Mouse (Mus musculus) left cerebral cortex, adult 2 months (tissue): ENCODE data around the gene Abcc8. TPM values are rescaled to one million over a fixed set of nuclear protein-coding genes. Genes with fewer than 3 reads are reported as not detected.
"Not testable (repeated sequence)": the region's sequence is repeated elsewhere in the genome, so short reads cannot be mapped to it uniquely, and the experiment has no call there.

Source experiments
- DNase-seq, 2 experiments: peaks; one replicate each; pipeline ENCODE4 v3.0.0; 2021 to 2022; ENCODE audit warnings: low spot score in 2 of 2, mixed read lengths in 1 of 2; ENCODE audit errors: extremely low spot score in 1 of 2
- H3K27ac ChIP-seq: fragments of 200-600 bp; 2 replicates; pipeline ENCODE4 v1.8.1; 2022
- H3K4me3 ChIP-seq: fragments of 200-600 bp; 2 replicates; pipeline ENCODE4 v1.8.1; 2022
- CTCF ChIP-seq: fragments of 200-600 bp; IDR thresholded peaks from 2 replicates; pipeline ENCODE4 v1.8.1; 2022; ENCODE audit warnings: antibody characterized with exemption, mild to moderate bottlenecking, moderate library complexity
- intact Hi-C: fragments of 180-260 bp; cut with DNase I; formaldehyde crosslinking; loops from one replicate; pipeline ENCODE4 v1.15.1; 2025
- total RNA-seq, 2 experiments: library from RNA; stranded (reverse); gene quantifications; 2 replicates each; pipeline ENCODE4 v1.2.3; 2021

Gene Abcc8
- total RNA-seq, 2 experiments from 2014 or later: 38.6 to 43.8 TPM

GRCm38 (mm10) chr7:46195356-46195755 lies 15.5 kb upstream of the Abcc8 start:
- no peak for TF ChIP-seq CTCF
- intact Hi-C loops: no loop called here
- H3K27ac ChIP-seq: no peak overlapping the region

GRCm38 (mm10) chr7:46184232-46184631 lies 4.4 kb upstream of the Abcc8 start:
- TF ChIP-seq CTCF: no peak
- intact Hi-C loops: no loop called here
- Histone ChIP-seq H3K27ac (no peak overlapping the region), H3K4me3 (no peak overlapping the region)
- DNase-seq: no peak

More at GRCm38 (mm10) chr7:46195356-46195755, 15.5 kb upstream of the Abcc8 start:
- H3K4me3 ChIP-seq: no peak overlapping the region
- DNase-seq: no peak

GRCm38 (mm10) chr7:46181590-46181989 lies 1.8 kb upstream of the Abcc8 start:
- intact Hi-C loops: loop anchor here (1.0 kb wide), 1 partner anchor 85 kb away; no protein-coding TSS in a partner anchor
- peak; percentile 85 for TF ChIP-seq CTCF
- no peak overlapping the region for H3K27ac ChIP-seq
- H3K4me3 ChIP-seq: no peak overlapping the region
- peak; percentile 38 to 51 for DNase-seq

- DNase-seq, H3K4me3 ChIP-seq, H3K27ac ChIP-seq, intact Hi-C loops: not testable (repeated sequence)
Observed at GRCm38 (mm10) chr7:46168980-46169379, 10.9 kb downstream of the Abcc8 start.

- DNase-seq: no peak
- H3K27ac ChIP-seq: no peak overlapping the region
- H3K4me3 ChIP-seq: no peak overlapping the region
- intact Hi-C loops: no loop called here
- no peak for TF ChIP-seq CTCF
Observed at GRCm38 (mm10) chr7:46168402-46168801, 11.4 kb downstream of the Abcc8 start.

- intact Hi-C loops: no loop called here
- Histone ChIP-seq H3K27ac (no peak overlapping the region), H3K4me3 (no peak overlapping the region)
- DNase-seq: no peak
- TF ChIP-seq CTCF: no peak
Observed at GRCm38 (mm10) chr7:46167901-46168300, 11.9 kb downstream of the Abcc8 start.

GRCm38 (mm10) chr7:46165876-46166275 lies 14.0 kb downstream of the Abcc8 start:
- no peak for TF ChIP-seq CTCF
- H3K27ac ChIP-seq: no peak overlapping the region
- no peak overlapping the region for H3K4me3 ChIP-seq
- intact Hi-C loops: no loop called here
- DNase-seq: no peak

- TF ChIP-seq CTCF: no peak
- no peak overlapping the region for H3K27ac ChIP-seq
- intact Hi-C loops: loop anchor here (1.0 kb wide), 1 partner anchor 9 kb away; no protein-coding TSS in a partner anchor
- H3K4me3 ChIP-seq: no peak overlapping the region
- no peak for DNase-seq
Observed at GRCm38 (mm10) chr7:46162731-46163130, 17.1 kb downstream of the Abcc8 start.

GRCm38 (mm10) chr7:46162132-46162727 lies 17.6 kb downstream of the Abcc8 start:
- intact Hi-C loops: loop anchor here (1.0 kb wide), 1 partner anchor 9 kb away; no protein-coding TSS in a partner anchor
- H3K27ac ChIP-seq: no peak overlapping the region
- TF ChIP-seq CTCF: no peak
- H3K4me3 ChIP-seq: no peak overlapping the region
- DNase-seq: no peak

GRCm38 (mm10) chr7:46161615-46162014 lies 18.2 kb downstream of the Abcc8 start:
- no peak for TF ChIP-seq CTCF
- DNase-seq: no peak
- Histone ChIP-seq H3K27ac (no peak overlapping the region), H3K4me3 (no peak overlapping the region)
- intact Hi-C loops: loop anchor here (1.0 kb wide), 1 partner anchor 10 kb away; no protein-coding TSS in a partner anchor

- intact Hi-C loops: no loop called here
- TF ChIP-seq CTCF: no peak
- Histone ChIP-seq H3K27ac (peak overlapping the region; percentile 38; the same call in 1 of the 2 replicates), H3K4me3 (no peak overlapping the region)
- DNase-seq: no peak
Observed at GRCm38 (mm10) chr7:46157746-46158145, 22.1 kb downstream of the Abcc8 start.

- Histone ChIP-seq H3K27ac (peak overlapping the region; percentile 47; the same call in 1 of the 2 replicates), H3K4me3 (no peak overlapping the region)
- no peak for DNase-seq
- intact Hi-C loops: no loop called here
- TF ChIP-seq CTCF: no peak
Observed at GRCm38 (mm10) chr7:46154498-46155488, 25.0 kb downstream of the Abcc8 start.
